Mouse (Mus musculus): ENCODE results near the gene Mfap5. TPM values are rescaled to one million over a fixed set of nuclear protein-coding genes. Genes with fewer than 3 reads are reported as not detected.
"Not testable (repeated sequence)": the region's sequence is repeated elsewhere in the genome, so short reads cannot be mapped to it uniquely, and the experiment has no call there.

Mfap5 gene
- polyA plus RNA-seq (2014; fragmentation: Nextera tagmentation; extraction: Ambion mirVana): 1.8 and 5.5 TPM in 2 replicates

- ATAC-seq (ENCODE audit: low read depth): no peak
- Histone ChIP-seq H3K9ac (replicated peaks; ENCODE audit: low read depth, low read length) (no peak within 1 kb of the TSS), H3K27me3 (ENCODE audit: control insufficient read depth, insufficient read depth, low read length) (no peaks in the 10 kb centered on the region), H3K4me2 (ENCODE audit: low read depth, low read length) (no peak within 1 kb of the TSS), H3K36me3 (ENCODE audit: control insufficient read depth, insufficient read depth, low read length) (no peaks in the 10 kb centered on the region), H3K4me3 (ENCODE audit: low read depth, low read length) (no peak within 1 kb of the TSS), H3K4me1 (ENCODE audit: control insufficient read depth, insufficient read depth, low read length) (no peaks in the 10 kb centered on the region), H3K9me3 (ENCODE audit: control insufficient read depth, low read length) (no peaks in the 10 kb centered on the region), H3K27ac (ENCODE audit: low read depth, low read length) (no peak within 1 kb of the TSS)
- 91% methylated on average over 3 of the region's 3 CpGs for WGBS
Measured at GRCm38 (mm10) chr6:122505545-122505944, at the start of gene Mfap5. Gene Mfap5, plus strand, starts transcription at chr6:122505845.

DNA sequence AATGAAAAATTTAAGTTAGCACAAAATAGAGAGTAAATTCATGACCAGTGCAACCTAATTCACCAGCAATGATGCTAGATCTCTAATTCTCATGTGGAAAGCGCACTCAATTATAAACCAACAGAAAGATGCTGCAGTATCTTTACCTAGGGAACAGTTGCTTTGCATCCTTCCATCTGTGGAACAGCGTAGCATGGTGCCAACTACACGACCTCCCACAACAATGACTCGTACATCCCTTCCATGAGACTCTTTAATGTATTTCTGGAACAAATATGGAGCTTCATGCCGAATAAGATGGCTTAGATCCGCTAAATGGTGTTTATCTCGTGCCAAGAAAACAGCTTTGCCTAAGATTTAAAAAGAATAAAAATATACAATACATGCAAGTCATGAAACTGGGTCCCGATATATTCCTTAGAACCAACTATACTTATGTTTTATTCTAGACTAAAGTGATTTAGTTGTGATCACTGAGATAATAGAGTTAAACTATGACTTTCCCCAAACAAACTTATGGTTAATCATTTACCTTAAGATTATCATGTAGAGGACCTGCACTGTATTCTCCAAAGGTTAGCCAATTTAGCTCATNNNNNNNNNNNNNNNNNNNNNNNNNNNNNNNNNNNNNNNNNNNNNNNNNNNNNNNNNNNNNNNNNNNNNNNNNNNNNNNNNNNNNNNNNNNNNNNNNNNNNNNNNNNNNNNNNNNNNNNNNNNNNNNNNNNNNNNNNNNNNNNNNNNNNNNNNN, 46.5 kb upstream of the Mfap5 start:
- peaks cover 39% of the 10 kb centered on the region for H3K36me3 ChIP-seq (ENCODE audit: control insufficient read depth, insufficient read depth, low read length)
- ATAC-seq (ENCODE audit: low read depth): no peak
- H3K4me3 ChIP-seq (ENCODE audit: low read depth, low read length): no peak overlapping the region
- no peak overlapping the region for H3K9ac ChIP-seq (replicated peaks; ENCODE audit: low read depth, low read length)
- H3K27me3 ChIP-seq (ENCODE audit: control insufficient read depth, insufficient read depth, low read length): no peaks in the 10 kb centered on the region
- H3K4me2 ChIP-seq (ENCODE audit: low read depth, low read length): no peak overlapping the region
- no peak overlapping the region for H3K27ac ChIP-seq (ENCODE audit: low read depth, low read length)
- H3K9me3 ChIP-seq (ENCODE audit: control insufficient read depth, low read length): no peaks in the 10 kb centered on the region
- 96% methylated on average over 8 of the region's 8 CpGs for WGBS
- no peaks in the 10 kb centered on the region for H3K4me1 ChIP-seq (ENCODE audit: control insufficient read depth, insufficient read depth, low read length)

- Histone ChIP-seq H3K9ac (replicated peaks; ENCODE audit: low read depth, low read length) (no peak overlapping the region), H3K36me3 (ENCODE audit: control insufficient read depth, insufficient read depth, low read length) (peaks cover 41% of the 10 kb centered on the region), H3K4me3 (ENCODE audit: low read depth, low read length) (no peak overlapping the region), H3K27ac (ENCODE audit: low read depth, low read length) (no peak overlapping the region), H3K4me2 (ENCODE audit: low read depth, low read length) (no peak overlapping the region), H3K27me3 (ENCODE audit: control insufficient read depth, insufficient read depth, low read length) (no peaks in the 10 kb centered on the region), H3K4me1 (ENCODE audit: control insufficient read depth, insufficient read depth, low read length) (no peaks in the 10 kb centered on the region), H3K9me3 (ENCODE audit: control insufficient read depth, low read length) (no peaks in the 10 kb centered on the region)
- ATAC-seq (ENCODE audit: low read depth): no peak
- 68% methylated on average over 3 of the region's 3 CpGs for WGBS
Measured at GRCm38 (mm10) chr6:122466092-122466713, 39.4 kb upstream of the Mfap5 start.

GRCm38 (mm10) chr6:122469030-122469640, 36.5 kb upstream of the Mfap5 start:
- ATAC-seq (ENCODE audit: low read depth): no peak
- H3K4me3 ChIP-seq (ENCODE audit: low read depth, low read length): no peak overlapping the region
- H3K27ac ChIP-seq (ENCODE audit: low read depth, low read length): no peak overlapping the region
- H3K4me2 ChIP-seq (ENCODE audit: low read depth, low read length): no peak overlapping the region
- H3K4me1 ChIP-seq (ENCODE audit: control insufficient read depth, insufficient read depth, low read length): no peaks in the 10 kb centered on the region
- H3K27me3 ChIP-seq (ENCODE audit: control insufficient read depth, insufficient read depth, low read length): no peaks in the 10 kb centered on the region
- H3K9me3 ChIP-seq (ENCODE audit: control insufficient read depth, low read length): no peaks in the 10 kb centered on the region
- H3K9ac ChIP-seq (replicated peaks; ENCODE audit: low read depth, low read length): no peak overlapping the region
- WGBS: 91% methylated on average over 15 of the region's 15 CpGs
- H3K36me3 ChIP-seq (ENCODE audit: control insufficient read depth, insufficient read depth, low read length): peaks cover 40% of the 10 kb centered on the region

GRCm38 (mm10) chr6:122470240-122470639, 35.4 kb upstream of the Mfap5 start:
- no peak for ATAC-seq (ENCODE audit: low read depth)
- peaks cover 37% of the 10 kb centered on the region for H3K36me3 ChIP-seq (ENCODE audit: control insufficient read depth, insufficient read depth, low read length)
- no peak overlapping the region for H3K4me3 ChIP-seq (ENCODE audit: low read depth, low read length)
- no peak overlapping the region for H3K4me2 ChIP-seq (ENCODE audit: low read depth, low read length)
- H3K27me3 ChIP-seq (ENCODE audit: control insufficient read depth, insufficient read depth, low read length): no peaks in the 10 kb centered on the region
- H3K9ac ChIP-seq (replicated peaks; ENCODE audit: low read depth, low read length): no peak overlapping the region
- no peaks in the 10 kb centered on the region for H3K4me1 ChIP-seq (ENCODE audit: control insufficient read depth, insufficient read depth, low read length)
- 97% methylated on average over 2 of the region's 2 CpGs for WGBS
- no peaks in the 10 kb centered on the region for H3K9me3 ChIP-seq (ENCODE audit: control insufficient read depth, low read length)
- H3K27ac ChIP-seq (ENCODE audit: low read depth, low read length): no peak overlapping the region

DNA sequence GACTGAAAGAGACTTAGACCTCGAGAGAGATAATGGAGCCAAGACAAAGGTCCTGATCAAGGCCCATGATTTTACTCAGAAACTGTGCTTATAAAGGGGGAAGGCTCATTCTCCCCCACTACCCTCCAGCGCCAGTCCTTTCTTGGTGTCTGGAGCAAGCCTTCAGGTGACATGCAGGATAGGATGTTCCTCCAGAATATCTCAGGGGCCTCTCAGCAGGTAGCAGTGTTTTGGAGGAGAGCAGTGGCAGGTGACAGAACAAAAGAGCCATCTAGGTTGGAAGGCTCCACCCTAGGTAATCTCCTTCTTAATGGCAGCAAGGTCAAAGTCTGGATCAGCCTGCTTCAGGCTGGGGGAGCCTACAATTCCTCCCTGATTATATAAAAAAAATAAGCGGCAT, 34.2 kb upstream of the Mfap5 start:
- ATAC-seq (ENCODE audit: low read depth): not testable (repeated sequence)
- H3K36me3 ChIP-seq (ENCODE audit: control insufficient read depth, insufficient read depth, low read length): peaks cover 33% of the 10 kb centered on the region

DNA sequence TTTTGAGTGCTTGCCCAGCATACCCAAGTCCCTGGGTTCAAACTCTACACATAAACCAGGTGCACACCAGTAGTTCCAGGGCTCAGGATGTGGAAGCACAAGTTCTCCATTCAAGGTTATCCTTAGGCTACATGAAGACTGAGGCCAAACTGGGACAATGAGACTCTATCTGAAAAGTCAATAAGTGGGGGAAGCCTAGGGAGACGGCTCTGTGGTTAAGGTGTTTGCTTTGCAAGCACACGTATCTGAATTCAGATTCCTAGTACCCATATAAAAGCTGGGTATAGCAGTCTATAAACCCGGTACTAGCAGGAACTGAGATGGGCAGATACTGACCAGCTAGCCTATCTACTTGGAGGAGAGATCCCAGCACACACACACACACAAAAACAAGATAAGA, 27.6 kb upstream of the Mfap5 start:
- no peak for ATAC-seq (ENCODE audit: low read depth)
- no peak overlapping the region for H3K9ac ChIP-seq (replicated peaks; ENCODE audit: low read depth, low read length)
- H3K9me3 ChIP-seq (ENCODE audit: control insufficient read depth, low read length): no peaks in the 10 kb centered on the region
- H3K27ac ChIP-seq (ENCODE audit: low read depth, low read length): no peak overlapping the region
- H3K4me1 ChIP-seq (ENCODE audit: control insufficient read depth, insufficient read depth, low read length): no peaks in the 10 kb centered on the region
- H3K4me2 ChIP-seq (ENCODE audit: low read depth, low read length): no peak overlapping the region
- 81% methylated on average over 3 of the region's 3 CpGs for WGBS
- no peak overlapping the region for H3K4me3 ChIP-seq (ENCODE audit: low read depth, low read length)
- H3K27me3 ChIP-seq (ENCODE audit: control insufficient read depth, insufficient read depth, low read length): no peaks in the 10 kb centered on the region
- no peaks in the 10 kb centered on the region for H3K36me3 ChIP-seq (ENCODE audit: control insufficient read depth, insufficient read depth, low read length)

More for the DNA sequence above, 34.2 kb upstream of the Mfap5 start:
- 92% methylated on average over 3 of the region's 3 CpGs for WGBS
- H3K27me3 ChIP-seq (ENCODE audit: control insufficient read depth, insufficient read depth, low read length); H3K4me1 ChIP-seq (ENCODE audit: control insufficient read depth, insufficient read depth, low read length); H3K4me3 ChIP-seq (ENCODE audit: low read depth, low read length); H3K9me3 ChIP-seq (ENCODE audit: control insufficient read depth, low read length); H3K9ac ChIP-seq (replicated peaks; ENCODE audit: low read depth, low read length); H3K27ac ChIP-seq (ENCODE audit: low read depth, low read length); H3K4me2 ChIP-seq (ENCODE audit: low read depth, low read length): not testable (repeated sequence)

DNA sequence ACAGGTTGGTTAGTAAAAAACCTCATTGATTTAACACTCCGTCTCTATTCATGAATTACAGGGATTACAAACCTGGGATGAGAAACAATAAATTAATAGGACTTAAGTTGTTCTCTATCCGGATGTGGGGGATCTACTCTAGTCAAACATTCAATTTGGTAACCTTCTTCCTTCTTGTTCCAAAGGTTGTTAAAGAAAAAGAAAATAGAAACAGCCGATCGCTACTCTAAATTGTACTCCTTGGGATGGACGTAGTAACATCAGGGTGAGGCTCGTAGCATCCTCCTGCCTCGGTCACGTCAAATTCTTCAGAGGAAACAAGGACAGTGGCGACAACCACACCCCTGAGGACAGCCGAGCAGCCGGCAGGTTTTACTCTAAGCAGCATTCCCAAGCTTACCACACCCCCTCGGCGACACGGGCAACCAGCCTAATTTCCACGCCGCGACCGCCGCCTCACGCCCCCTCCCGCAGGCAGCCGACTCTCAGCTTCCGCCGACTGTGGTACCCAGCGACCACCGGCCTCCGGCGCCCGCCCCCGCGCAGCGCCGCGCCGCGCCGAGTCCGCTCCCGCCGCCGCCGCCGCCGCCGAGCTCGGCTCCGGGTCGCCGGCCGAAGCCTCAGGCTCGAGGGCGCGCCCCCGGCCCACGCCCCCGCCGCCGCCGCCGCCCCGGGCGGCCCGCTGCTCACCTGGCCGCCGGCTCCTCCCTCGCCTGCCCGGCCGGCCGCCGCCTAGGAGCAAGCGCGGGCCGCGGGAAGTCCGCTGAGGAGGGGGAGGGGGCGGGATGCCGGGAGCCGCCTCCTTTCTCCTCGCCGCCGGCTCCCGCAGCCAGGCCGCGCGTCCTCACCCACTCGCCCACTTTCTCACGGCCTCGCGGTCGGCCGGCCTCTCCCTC, 20.0 kb upstream of the Mfap5 start:
- Histone ChIP-seq H3K9me3 (ENCODE audit: control insufficient read depth, low read length) (no peaks in the 10 kb centered on the region), H3K4me2 (ENCODE audit: low read depth, low read length) (peak overlapping the region; percentile 57), H3K27ac (ENCODE audit: low read depth, low read length) (peak overlapping the region; percentile 97), H3K4me3 (ENCODE audit: low read depth, low read length) (peak overlapping the region; percentile 65), H3K9ac (replicated peaks; ENCODE audit: low read depth, low read length) (peak overlapping the region; percentile 93), H3K4me1 (ENCODE audit: control insufficient read depth, insufficient read depth, low read length) (peaks cover 16% of the 10 kb centered on the region), H3K36me3 (ENCODE audit: control insufficient read depth, insufficient read depth, low read length) (no peaks in the 10 kb centered on the region), H3K27me3 (ENCODE audit: control insufficient read depth, insufficient read depth, low read length) (no peaks in the 10 kb centered on the region)
- peak; percentile 51 for ATAC-seq (ENCODE audit: low read depth)
- 2% methylated on average over 58 of the region's 91 CpGs for WGBS
